Mouse (Mus musculus): ENCODE results near the gene Ralb.

Ralb gene

DNA sequence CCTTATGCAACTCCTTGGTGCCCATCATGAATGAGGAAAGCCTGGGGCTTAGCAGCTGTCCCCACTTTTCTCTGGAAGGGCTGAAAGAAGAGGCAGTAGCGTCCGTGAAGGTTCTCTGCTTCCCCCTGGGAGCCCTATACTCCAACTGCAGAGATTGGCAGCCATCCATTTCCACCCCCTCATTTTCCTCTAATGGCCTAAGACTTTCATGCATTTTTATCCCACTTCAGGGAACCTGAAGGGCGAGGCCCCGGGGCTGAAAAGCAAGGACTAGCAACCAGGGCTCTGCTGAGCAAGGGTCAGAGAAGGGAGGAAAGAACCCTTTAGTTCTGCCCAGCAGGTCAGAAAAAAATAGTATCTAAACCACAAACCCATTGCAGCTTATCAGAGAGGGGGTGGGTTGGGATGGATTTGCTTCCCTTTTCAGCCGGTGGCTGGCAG, 20.4 kb upstream of the Ralb start:
- no peak for DNase-seq (ENCODE audit: low read depth, low spot score)

DNA sequence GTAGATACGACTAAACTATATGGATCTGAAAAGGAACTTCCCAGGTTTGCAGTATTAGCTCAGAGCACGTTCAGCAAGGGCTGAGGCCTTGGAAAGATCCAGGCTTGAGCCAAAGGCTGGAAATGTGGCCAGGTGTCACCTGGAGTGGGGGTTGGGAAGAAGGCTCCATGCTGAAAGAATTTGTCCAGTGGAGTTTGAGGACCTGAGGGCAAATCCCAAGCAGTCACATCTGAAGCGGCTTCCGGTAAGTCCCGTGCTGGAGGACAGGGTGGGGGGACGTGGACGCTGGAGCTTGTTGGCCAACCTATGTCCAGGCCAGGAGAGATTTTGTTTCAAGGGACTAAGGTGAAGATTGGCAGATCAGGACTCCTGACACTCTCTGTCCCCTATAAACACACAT, 19.2 kb upstream of the Ralb start:
- no peak for DNase-seq (ENCODE audit: low read depth, low spot score)

DNA sequence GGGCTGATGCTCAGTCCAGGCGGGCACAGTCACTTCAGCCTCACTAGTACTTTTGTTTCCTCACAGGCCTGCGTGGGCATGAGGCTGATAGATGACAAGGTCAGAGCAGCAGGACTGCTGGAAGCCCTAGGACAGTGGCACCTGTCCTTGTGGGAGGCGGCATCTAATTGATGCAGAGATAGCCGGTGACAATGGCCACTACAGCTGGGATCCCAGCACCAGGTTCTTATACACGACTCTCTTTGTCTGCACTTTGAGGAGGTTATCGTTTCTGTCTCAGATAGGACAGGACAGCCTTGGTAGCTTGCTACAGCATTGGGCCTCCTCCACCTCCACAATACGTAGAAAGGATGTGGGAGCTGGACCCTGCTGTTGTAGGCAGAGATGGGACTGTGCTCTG, 18.8 kb upstream of the Ralb start:
- no peak for DNase-seq (ENCODE audit: low read depth, low spot score)

DNA sequence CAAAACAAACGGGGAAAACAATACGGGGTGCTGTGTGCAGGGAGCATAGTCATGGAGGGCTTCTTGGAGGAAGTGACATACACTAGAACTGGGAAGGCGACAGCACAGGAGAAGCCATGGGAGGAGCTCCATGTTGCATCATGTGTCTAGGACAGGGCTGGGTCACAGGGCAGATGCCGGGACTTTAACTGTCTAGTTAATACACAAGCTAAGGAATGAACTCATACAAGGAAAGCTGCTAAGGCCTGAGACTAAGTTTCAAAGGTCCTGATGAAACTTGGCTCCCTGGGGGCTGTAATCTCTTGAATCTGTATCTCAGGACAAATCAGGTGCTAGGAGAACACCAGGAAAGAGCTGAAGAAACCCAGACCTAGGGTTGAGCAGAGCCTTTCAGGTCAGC, 18.1 kb upstream of the Ralb start:
- no peak for DNase-seq (ENCODE audit: low read depth, low spot score)

DNA sequence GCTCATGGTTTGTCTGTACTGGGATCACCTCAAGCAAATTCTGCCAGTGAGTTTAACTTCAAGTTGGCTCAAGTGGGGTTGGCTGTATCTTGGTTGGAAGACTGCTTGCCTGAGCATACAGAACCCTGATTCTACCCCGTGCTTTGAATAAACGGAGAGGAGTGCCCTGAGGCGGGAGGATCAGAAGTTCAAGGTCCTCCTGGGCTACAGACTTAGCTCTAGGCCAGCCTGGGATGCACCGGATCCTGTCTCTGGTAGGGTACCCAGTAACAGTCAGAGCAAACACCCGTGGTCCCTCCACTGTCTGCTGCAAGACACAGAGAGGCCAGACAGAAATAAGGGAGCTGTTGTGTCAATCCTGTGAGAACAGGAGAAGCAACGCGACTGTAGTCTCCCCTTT, 17.1 kb upstream of the Ralb start:
- no peak for DNase-seq (ENCODE audit: low read depth, low spot score)

DNA sequence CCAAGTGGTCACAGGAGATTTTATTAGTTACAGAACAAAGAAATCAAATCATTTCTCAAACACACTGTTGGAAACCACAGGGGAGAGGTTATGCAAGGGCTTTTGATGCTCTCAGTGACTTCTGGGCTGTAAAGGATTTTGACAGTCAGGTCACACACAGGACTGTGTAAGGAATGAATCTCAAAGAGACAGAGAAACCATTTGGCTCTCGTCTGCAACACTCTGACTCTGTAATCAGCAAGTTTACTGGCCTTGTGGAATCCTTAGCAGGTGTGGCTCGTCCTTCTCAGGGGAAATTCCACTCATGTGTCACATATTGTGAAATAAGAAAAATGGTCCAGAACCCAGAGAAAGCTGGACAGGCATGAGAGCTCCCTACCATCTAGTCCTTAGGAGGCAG, 16.4 kb upstream of the Ralb start:
- DNase-seq (ENCODE audit: low read depth, low spot score) = no peak

DNA sequence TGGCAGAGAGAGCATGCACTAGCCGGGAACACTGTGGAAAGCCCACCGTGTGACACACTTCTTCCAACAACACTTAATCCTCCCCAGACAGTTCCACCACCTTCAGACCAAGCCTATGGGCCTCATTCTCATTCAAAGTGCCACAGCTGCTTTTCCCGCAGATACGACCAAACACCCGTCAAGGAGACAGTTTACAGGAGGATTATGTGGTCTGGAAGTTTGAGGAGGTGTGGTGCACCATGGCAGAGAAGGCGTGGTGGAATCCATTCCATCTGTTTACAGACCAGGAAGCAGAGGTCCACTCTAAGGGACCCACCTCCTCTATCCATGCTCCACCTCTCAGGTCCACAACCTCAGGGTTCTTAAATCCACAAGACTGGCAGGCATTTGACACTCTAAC, 14.7 kb upstream of the Ralb start:
- DNase-seq (ENCODE audit: low read depth, low spot score) = no peak

DNA sequence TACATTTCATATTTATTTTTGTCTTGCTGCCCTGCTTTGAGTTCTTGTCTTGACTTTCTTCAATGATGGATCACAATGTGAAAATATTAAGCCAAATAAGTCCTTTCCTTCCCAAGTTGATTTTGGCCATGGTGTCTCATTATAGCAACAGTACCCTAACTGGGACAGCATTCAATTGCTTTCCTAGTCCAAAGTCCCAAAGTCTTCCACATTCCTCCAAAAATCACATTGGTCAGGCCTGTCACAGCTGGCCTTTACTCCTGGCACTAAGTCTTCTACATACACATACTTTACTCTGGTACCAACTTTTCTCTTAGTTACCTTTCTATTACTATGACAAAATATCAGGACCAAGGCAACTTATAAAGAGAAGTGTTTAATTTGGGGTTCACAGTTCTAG, 14.2 kb upstream of the Ralb start:
- no peak for DNase-seq (ENCODE audit: low read depth, low spot score)

DNA sequence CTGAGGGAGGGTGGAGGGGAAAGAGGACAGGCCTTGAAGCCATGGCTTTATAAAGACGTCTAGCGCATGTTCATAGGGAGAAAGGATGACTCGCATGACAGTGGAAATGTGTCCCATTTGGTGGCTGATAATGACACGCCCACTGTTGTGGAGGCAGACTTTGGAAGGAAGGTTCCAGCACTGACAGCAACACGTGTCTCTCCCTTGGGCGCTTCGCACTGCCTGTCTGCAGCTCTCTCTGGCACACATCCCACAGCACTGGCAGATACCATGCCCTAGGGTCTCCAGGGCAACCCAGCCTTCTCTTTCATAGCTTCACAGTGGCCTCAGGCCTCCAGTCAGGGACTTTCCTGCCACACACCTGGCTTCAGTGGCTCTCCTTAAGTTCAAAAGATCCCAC, 13.5 kb upstream of the Ralb start:
- no peak for DNase-seq (ENCODE audit: low read depth, low spot score)

DNA sequence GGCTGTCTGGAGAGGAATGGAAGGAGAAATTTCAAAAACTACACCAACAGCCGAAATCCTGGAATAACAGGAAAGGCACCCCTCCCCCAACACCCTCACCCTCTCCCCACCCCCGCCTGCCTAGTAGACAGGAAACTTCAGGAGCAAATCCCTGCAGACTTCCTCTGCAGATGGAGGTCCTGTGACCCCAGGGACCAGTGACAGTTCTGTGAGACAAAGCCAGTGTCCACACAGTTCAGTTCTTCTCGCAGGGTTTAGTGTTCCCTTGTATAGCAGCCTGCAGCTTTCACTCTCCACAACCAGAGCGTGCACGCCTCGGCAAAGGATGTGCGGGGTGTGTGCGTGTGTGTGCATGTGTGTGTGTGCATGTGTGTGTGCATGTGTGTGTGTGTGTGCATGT, 6.3 kb upstream of the Ralb start:
- DNase-seq (ENCODE audit: low read depth, low spot score) = no peak

DNA sequence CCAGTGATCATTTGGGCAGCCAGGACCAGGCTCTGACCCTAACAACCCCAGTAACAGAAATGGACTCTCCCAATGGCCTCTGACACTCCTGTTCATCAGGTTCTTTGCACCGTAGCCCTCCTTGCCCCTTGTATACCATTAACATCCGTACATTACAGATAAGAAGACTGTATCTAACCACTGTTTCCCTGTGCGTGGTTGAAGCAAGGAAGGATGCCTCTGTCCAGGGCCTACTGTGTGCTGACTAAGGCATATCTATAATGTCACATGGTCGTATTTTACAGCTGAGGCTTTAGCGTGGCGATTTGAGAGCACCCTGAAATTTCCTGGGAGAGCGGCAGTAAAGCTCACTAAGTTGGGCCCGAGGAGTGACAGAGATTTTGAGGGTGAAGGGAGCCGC, 5.8 kb upstream of the Ralb start:
- no peak for DNase-seq (ENCODE audit: low read depth, low spot score)

DNA sequence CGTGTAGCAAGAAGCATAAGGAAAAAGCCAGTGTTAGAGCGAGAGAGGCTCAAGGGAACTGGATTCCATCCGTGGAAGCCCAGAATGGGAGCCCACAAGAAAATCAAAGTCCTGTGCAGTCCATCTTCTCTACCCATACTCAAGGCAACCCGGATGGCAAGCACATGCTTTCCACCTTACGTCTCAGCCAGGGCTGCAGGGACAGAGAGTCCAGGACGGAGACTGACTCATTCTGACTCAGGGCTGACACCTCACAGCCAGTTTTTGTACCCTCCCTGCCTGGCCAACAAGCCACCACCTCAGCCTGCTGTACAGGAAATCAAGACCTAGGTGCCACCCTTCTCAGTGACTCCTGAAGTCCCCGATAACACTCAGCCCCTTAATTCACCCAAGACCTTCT, 4.9 kb upstream of the Ralb start:
- DNase-seq (ENCODE audit: low read depth, low spot score) = no peak

DNA sequence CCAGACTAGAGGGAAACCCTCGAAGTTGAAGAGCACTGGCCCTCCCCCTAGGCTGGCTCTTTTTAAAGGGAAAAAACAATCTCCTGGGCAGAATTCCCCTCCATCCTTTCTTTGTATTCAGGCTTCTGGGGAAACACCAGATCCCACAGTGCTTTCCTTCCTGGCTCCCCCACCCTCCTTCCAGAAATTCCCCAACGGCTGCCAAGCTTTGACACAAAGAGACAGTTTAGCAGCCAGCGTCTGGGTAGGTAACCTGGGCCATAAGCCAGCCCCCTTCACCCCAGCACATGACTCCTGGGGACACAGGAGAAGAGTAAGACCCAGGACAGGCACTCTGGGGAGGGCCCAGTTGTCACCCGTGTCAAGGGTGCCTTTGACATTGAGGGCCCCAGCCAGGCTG, 4.0 kb upstream of the Ralb start:
- DNase-seq (ENCODE audit: low read depth, low spot score) = no peak

DNA sequence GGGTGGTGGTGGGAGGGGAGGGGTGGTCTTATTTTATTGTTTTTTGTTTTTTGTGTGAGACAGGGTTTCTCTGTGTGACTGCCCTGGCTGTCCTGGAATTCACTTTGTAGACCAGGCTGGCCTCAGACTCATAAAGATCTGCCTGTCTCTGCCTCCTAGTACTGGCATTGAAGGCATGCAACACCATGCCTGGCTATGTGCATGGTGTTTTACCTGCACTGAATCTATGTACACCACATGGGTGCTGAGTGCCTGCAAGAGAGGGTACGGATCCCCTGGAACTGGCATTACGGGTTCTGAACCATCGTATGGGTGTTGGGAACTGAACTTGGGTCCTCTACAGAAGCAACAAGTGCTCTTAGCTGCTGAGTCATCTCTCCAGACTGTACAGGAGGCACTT, 1.4 kb upstream of the Ralb start:
- no peak for DNase-seq (ENCODE audit: low read depth, low spot score)

DNA sequence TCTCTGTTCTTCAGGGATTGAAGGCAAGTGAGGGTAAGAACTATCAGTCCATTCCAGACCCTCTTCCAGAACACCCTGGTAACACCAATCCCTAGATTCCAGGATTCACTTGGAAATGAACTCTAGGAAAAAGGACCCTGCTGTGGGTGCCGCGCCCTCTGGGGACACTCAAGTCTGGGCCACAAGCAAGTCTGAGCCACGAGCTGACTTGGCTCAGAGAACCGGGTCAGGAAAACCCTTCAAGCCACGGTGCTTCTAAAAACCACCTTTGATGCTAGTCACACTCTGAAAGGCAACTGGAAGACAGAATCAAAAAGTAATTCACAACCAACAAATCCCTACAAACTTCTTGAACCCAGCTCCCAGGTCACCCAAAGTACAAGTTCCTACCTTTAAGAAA, 786 bp downstream of the Ralb start:
- no peak for DNase-seq (ENCODE audit: low read depth, low spot score)

DNA sequence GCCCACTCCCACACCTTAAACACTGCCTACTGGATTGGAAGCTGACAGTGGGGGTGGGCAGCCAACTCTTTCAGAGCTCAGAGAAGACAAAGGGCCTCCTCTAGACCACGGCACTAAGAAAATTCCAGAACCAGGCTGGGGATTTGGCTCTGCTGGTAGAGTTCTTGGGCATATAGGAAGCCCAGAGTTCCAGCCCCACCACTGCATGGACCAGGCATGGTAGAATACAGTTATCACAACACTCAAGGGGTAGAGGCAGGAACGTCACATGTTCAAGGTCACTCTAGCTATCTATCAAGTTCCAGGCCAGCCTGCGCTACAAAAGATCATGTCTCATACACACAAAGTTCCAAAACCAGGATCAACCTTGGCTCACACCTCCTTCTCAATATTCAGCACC, 1.4 kb downstream of the Ralb start:
- no peak for DNase-seq (ENCODE audit: low read depth, low spot score)

DNA sequence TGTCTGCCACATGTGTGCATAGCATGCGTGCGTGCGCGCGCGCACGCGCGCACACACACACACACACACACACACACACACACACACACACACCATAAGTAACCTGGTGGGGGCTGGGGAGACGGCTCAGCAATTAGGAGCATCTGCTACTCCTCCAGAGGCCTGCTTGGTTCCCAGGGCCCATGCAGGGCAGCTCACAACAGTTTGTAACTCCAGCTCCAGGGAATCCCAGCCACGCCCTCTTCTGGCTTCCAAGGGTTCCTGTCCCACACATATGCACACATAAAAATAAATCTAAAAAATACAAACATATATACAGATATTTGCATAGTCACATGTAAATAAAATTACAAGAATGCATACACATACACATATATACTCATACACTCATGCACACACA, 1.9 kb downstream of the Ralb start:
- no peak for DNase-seq (ENCODE audit: low read depth, low spot score)

DNA sequence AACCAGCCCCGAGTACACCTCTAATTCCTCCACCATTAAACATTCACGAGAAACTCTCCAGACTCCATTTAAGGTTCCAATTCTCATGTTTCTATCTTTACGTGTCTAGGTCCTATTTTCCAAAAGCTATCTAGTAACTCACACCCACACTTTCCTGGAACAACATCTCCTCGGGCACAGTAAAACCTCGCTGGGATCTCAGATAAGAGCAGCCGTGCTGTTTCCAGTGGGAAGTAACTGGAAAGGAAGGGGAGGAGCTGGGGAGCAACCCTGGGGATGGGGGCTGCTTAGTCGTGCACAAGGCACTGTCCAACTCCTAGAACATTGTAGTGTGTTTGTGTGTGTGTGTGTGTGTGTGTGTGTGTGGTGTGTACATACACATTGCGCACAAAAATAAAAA, 2.7 kb downstream of the Ralb start:
- no peak for DNase-seq (ENCODE audit: low read depth, low spot score)

DNA sequence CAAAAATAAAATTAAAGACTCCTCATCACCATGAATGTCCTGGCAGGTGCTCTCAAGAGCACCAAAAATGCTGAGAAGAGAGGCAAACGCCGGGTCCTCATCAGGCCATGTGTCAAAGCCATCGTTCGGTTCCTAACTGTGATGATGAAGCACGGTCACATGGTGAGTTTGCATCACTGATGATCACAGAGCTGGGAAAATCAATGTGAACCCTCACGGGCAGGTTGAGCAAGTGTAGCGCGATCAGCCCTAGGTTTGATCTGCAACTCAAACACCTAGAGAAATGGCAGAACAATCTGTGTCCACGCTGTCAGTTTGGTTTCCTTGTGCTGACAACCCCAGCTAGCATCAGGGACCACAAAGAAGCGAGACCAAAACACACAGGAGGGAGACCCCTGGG, 5.1 kb downstream of the Ralb start:
- no peak for DNase-seq (ENCODE audit: low read depth, low spot score)

DNA sequence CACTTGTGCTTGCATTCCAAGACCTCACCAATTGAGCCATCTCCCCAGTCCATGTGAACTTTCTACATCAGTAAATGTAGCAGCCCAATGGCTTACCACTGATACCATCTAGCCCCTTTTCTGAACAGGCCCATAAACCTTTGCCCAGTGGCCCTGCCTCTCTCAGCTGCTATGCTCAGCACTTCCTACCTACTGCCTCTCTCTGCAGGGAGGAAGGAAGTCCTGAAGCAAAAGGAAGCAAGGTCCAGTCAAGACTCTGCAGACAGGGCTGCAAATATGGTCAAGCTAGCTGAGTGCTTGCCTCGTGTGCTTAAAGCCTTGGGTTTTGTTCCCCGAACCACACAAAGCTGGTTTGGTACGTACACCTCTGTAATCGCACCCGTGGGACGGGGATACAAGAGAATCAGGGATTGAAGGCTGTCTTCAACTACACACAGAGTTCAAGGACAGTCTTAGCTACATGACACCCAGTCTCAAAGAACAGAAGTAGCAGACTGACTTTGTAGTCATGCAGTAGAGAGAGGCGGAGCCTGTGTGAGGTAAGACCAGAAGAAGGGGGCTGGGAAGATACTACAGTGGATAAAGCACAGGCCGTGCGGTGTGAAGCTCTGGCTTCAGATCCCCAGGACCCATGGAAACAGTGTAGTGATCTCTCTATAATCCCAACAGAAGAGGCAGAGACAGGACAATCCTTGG, 5.9 kb downstream of the Ralb start:
- DNase-seq (ENCODE audit: low read depth, low spot score) = no peak

DNA sequence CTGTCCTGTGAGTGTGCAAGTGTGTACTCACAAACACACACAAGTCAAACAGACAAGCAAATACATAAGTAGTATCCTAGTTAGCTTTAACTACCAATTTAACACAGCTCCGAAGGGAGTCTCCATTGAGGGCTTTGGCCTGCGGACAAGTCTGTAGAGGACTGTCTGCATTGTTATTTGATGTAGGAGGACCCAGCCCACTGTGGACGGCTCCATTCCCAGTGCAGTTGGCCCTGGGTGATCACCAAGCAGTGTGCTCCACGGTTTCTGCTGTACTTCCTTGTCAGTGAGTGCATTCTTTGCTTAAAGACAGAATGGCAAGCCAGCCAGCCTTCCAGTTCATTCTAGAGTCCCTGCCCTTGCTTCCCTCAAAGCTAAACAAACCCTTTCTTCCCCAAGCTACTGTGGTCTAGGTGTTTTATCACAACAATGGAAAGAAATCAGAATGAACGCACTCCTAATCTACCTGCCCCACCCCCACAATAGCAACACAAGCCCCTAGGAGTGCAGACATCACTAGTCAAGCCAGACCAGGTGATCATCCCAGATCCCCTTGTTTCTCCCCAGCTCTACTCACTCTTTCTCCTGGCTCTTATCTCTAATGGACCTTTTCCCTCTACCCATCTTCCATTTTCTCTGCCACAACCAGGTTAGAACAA, 7.1 kb downstream of the Ralb start:
- no peak for DNase-seq (ENCODE audit: low read depth, low spot score)

DNA sequence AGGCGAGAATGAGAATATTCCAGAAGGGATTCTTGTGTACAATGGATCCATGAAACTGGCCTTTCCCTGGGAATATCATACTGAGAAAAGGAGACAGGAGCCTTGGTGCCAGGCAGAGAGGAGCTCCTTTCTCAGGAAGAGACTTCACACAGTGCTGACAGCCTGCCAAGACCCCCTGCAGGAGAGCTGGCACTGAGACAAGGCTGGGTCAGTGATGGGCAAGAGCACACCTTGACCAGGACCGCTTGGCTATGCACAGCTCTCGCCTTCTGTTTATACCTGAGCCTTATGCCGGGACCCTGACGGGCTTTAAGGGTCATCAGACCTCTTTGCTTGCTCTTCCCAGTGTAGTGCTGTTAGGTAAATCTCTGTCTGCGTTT, 9.2 kb downstream of the Ralb start:
- no peak for DNase-seq (ENCODE audit: low read depth, low spot score)

DNA sequence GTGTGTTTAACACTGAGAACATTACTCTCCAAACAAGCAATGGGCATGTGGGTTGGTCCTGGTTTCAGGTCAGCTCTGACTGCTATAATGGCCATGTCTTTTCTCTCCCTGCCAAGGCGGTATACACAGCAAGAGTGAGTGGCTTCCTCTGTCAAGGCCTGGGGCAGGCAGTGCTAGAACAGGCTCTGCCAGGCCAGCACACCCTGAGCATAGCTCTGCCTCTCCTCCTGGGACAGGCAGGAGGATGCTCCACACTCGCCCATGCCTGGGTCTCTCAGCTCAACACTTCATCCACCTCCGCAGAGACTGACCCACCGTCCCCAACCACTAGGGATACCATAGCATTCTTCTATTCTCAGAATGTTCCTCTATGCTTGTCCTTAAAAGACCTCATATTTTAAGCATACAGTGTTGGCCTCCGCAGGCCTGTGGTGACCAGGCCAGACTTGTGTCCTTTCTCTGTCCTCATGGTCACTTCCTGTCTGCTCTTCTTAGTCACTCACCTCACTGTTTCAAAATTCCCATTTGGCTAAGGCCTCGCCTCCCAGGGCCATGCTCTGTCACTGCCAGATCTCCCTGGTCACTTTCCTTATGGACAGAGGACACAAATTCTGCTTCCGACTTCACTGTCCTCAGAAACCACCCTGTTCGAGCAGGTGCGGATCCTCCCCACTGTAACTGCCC, 9.7 kb downstream of the Ralb start:
- no peak for DNase-seq (ENCODE audit: low read depth, low spot score)
